Mouse (Mus musculus) layer of hippocampus, adult 8-10 months (tissue): ENCODE measurements around the gene Smyd2. TPM values are rescaled to one million over a fixed set of nuclear protein-coding genes. Genes with fewer than 3 reads are reported as not detected.
A peak's percentile ranks its signal among the peaks of the same experiment; 100 is the strongest.

ENCODE experiments used
- DNase-seq, 2 experiments: peaks; one replicate each; pipeline ENCODE4 v3.0.0; 2022; ENCODE audit warnings: low spot score in 2 of 2
- total RNA-seq, 4 experiments: library from RNA; stranded (reverse); gene quantifications; 2 replicates each; pipeline ENCODE4 v1.2.4; 2022

Smyd2 gene
- total RNA-seq, 4 experiments from 2014 or later = 69.1 to 78.0 (median 73.4) TPM

DNA sequence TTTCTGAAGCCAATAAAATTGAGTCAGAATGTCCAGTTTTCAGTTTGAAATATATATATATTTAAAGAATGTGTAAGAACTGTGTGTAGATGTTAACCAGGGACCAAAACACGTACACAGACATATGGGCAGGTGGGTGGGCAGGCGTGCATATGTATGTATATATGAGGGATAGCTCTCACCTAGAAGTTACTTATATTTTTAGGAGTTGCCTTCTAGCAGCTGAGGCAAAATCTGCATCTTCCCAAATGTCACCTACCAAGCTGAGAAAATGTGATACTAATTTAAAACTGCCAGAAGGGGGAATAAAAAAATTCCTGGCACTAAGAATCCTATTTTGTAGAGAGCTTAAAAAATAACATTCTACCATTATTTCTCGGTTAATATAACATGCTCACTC, 2.4 kb downstream of the Smyd2 start:
- peak in 1 of 2 experiments; percentile 32 for DNase-seq

DNA sequence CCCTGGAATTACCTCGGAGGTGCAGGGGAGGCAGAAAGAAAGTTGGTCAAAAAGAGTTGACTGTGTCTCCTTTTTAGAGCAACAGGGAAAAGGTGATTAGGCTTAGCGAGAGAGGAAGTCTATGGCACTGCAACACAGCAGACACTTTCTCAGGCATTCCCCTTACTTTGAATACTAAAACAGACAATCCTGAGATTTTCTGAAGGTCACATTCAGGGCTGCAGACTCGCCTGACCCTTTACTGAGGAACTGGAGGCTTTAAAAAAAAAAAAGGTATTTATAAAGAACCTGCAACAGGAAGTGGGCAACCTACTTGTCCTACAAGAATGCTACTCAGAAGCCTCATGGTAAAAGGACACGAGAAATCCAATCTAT, 5.0 kb downstream of the Smyd2 start:
- DNase-seq = no peak

DNA sequence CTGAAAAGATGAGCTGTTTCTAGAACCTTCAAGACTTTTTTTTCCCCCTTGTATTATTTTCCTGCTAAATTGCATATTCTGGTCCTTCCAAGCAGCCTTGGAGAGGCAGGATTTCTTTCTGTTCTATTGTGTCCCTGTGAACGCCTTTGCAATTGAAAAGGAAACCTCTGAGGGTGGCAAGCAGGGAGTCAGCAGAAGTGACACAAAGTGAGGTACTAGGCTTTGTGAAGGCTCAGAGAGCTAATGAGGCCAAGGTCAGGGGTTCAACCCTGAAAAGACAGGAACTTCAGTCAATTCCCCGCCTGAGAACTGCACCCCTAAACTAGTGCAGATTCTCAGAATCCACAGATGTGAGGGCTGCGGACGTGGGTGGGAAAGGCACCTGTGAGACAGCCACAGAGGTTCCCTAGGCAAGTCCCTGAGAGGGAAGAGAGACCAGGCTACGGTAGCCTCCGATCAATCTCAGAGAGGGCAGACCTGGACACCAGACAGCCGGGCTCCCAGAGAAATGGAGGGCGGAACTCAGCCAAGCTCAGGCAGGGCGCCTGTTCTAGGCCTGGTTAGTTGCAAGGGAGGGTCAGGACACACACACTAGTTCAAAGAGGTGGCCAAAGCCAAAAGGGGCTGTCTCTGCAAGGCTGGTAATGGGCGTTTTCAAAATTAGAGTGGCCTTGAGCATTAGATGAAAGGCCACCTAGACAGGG, 5.6 kb downstream of the Smyd2 start:
- DNase-seq = no peak

DNA sequence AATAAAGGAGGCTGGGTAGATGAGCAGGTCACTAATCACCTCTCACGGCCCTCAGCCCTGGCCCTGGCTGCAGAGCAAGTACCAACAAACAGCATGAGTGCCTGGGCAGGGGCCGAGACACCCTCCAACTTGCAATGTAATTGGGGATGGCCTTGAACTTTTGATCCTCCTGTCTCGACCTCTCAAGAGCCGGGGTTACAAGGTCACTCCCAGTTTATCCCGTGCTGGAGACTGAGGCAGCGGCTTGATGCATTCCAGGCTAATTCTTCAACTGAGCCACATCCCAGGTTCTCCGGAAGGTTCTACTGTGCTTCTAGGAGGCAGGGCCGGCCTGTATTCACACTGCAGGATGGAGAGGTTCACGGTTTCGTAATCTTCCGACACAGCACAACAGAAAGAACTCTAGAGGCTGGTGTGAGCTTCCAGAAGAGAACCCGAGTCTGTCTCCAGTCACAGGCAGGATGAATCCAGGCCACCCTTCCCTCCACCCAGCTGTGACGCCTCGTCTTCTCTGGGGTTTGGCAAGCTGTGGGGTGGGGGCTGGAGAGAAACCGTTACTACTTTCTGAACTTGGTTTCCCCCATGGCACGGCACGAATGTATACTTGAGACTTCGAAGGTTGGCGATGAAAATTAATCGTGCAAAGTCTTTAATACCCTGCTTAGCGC, 8.9 kb downstream of the Smyd2 start:
- no peak for DNase-seq

DNA sequence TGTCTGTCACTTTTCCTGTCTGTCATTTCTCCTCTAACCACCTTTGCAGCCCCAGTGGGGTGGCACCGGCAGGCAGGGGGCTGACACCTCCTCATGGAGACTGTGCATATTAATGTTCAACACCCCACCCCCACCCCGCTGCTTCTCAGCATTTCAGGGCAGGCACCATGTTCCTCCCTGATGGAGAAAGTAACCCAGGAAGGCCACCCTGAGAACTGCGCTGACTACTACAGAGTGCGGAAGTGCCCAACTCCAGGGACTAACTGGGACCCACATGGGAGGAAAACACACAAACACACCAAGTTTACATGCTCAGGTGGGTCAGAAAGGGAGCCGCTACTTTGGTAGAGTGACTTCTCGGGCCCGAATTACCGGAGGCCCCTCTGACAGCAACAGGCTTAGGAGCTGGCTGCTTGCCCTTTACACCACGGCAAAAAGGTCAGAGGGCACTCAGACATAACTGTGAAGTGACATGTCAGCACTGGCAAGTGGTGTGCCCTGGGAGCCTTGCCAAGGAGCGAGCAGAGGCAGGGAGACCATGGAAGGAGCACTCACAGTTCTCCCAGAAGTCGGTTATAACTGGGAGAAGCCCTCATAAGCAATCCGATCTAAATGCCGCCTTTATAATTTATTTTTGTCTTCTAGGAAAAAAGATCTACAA, 11.3 kb downstream of the Smyd2 start:
- DNase-seq = no peak

DNA sequence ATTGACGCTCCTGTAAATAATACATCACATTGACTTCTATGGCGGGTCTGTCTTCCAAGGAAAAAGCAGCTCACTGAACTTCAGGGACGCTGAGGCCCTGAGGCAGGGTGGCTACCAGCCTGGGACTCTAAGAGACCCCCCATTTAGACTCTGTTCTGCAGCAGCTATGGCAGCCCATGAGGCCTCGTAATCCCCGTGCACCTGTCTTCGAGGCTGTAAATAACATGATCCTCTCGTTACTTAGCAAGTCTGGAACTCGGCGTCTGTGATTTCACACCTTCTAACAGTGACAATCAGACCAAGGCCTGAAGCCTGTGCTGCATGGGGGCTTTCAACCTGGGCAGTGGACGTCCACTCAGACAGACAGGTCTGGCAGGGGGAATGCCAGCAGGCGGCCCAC, 19.0 kb downstream of the Smyd2 start:
- DNase-seq = no peak

DNA sequence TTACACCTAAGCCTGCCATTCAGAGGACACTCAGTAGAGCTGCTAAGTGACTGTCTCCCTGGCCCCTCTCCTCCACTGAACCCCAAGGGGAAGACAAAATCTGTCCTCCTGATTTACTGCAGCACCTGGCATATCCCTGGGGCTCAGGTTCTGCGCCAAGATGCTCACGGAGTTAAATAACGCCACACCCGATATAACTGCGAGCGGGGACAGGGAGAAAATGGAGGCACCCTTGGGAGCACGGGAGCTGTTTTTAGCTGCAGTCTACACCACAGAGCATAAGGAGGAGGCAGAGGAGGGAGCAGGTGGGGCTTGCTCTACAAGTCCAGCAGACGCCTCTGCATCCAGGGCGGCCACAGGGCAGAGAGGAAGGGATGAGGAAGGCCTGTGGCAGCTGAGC, 19.8 kb downstream of the Smyd2 start:
- DNase-seq = no peak

DNA sequence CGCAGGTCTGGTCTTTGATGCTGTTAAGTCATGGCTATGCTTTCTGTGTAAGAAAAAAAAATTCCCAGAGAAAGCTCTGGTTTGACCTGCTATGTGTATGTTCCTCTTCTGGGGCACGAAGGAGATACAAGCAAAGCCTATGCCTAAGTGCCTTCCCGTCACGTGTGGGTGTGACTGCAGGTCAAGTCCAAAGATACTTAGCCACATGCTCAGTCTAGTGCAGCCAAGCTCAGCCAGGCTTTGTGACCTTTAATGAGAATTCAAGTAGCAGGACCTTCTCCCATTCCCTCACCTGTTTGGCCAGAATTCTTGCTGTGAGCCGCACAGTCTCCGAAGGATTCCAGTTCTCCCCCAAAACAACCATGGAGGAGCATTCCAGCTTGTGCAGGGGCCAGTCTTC, 22.6 kb downstream of the Smyd2 start:
- DNase-seq = no peak

DNA sequence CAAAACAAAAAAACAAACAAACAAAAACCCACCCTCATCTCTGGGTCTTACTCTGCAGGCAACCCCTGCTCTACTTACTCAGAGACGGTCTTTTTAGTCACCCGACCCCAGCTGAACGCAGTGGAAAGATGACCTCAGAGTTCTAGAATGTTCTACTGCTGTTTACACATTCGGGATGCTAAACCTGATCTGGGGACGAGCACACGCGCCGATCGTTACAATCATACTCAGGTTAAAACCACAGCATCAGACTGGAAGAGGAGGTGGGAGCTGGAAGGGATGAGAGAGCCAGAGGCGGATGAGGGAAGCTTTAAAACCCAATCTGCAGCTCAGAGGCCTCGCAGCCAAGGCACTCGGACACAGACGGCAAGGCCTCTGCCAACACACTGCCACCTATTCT, 23.5 kb downstream of the Smyd2 start:
- no peak for DNase-seq

DNA sequence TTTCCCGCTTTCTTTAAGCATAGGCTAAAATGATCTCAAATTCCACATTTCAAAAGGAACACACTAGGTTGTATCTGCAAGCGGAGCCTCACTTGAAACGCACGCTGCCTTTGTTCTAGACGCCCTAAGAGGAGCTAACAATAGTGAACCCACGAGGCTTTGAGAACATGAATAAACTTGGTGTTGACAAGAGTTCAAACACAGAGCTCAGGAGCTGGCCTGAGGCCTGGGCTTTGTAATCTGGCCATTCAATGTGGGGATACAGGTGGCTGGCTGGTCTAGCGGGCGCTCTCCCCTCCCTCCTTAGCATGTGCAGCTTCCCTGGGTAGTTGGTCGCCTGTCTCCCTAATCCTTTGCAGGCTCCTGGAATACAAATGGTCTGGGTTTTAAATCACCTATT, 24.3 kb downstream of the Smyd2 start:
- DNase-seq = no peak

DNA sequence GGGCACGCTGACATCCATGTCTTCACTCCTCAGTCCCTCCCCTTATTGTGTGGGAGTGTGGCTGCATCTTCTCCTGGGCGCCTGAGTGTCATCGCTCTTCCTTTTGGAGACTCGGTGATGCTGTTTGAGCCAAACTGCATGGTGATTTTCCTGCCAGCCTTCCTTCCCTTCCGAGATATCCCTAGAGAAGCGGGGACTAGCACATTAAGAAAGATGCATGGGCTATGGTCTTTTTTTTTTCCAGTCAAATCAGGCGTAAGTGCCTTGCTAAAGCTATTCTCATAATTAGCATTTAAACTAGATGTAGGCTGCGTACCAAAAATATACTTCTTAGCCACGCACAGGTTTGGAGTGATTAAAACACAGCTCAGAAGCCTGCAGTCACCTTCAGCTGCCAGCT, 28.0 kb downstream of the Smyd2 start:
- DNase-seq = no peak

DNA sequence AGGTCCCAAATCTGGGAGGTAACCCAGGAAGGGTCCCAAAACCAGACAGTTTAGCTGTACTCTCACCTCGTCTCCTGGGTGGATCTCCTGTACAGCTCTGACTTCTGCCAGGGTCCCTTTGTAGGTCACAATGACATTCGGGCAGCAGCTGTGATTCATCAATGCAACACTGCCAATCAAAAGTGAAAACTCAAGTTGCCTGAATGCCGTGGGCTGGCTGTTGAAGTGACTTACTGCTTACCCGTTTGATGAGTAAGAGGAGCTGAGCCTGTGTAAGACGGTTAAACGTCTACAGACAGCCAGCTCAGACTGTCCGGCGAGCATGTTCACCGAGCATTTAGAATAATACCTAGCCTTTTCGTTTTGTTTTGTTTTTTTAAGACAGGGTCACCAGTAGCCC, 33.4 kb downstream of the Smyd2 start:
- DNase-seq = no peak

DNA sequence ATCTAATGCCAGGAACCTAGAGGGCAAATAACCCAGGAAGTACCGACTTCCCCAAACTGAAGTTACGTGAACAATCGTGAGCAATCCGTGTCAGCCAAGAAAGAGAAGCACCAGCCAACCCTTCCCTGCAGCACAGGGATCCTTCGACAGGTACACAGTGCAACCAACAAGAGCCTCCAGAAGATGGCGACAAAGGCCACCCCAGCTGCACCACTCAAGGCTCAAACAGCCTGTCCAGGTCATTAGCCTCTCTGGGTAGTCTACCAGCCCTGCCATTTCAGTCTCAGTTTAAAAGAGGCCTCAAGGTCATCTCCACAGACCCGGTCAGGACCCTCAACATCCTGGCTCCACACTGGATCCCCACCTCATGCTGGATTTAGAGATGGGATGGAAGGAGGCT, 34.6 kb downstream of the Smyd2 start:
- DNase-seq = peak in 1 of 2 experiments; percentile 60

DNA sequence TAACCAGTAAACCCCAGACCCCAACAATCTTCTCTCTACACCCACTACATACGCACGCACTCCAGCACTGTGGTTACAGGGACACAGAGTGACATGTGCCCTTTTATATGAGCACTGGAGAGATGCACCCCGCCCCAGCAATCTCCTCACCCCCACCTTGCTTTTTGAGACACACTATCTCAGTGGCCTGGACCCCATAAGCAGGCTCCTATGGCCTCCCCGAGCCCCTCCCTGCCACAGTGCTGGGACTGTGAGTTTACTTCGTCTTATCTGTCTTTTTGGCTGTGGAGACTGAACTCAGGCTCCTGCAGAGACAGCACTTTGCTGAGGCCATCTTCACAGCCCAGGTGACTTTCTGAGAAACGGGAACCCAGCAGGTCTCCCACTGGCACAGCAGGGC, 36.2 kb downstream of the Smyd2 start:
- DNase-seq = no peak

DNA sequence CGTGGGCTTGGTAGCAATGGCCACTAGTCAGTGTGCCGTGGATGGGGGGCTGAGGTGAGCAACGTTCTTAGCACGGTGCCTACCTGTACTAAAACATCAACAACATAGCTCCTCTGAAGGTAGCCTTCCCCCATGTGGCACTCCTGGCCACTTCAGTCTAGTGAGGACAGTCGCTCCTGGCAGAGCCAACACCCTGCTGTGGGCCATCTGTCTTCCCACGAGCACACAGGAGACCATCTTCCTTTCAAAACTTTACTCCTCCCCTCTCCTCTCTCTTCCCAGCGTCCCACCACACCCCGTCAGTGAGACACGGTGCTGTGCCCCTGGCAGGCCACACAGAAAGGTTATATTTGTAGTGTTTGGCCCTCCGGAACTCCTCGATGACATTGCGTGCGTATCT, 37.2 kb downstream of the Smyd2 start:
- no peak for DNase-seq

DNA sequence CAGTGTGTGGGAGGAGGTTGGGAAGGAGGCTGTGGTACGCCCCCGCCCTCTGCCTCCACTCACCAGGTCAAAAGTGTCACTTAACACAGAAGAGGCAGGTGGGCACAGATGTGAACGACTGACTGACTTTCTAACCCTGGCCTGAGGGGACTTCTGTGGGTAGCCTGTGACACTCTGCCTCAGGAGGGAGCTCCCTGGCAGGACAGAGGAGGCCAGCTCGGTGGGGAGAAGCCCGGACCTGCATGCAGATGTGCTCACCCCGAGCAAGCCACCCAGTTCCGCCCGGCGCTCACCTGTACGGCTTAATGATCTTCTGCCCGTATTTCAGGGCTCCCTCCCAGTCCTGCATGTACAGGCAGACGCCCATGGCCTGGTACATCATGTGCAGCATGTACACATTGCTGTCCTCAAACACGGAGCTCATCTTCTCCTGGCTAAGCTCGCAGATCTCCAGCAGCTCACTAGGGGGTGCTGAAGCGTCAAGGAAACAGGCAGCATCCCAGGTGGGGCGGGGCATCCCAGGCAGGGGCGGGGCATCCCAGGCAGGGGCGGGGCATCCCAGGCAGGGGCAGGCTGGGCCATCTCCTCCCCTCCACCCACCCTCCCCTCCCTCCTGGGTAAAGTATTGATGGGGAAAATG, 38.5 kb downstream of the Smyd2 start:
- DNase-seq = peak; percentile 44 to 48

DNA sequence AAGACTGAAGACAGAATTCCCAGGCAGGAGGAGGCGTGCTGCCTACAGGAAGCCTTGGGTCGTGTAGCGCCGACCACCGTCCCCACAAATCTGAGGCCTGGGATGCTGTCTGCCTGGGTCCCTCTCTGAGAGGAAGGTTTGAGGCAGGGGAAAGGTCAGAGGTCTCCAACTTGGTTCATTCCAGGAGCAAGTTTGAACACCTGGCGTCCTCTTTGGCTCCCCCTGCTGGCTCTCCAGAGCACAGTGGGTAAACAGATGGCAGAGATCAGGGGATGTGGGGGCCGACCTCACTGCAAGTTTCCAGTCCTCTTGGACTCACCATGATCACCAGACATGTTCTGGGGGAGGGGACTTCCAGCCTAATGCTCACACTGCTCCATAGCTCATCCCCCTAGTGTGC, 39.3 kb downstream of the Smyd2 start:
- DNase-seq = no peak

DNA sequence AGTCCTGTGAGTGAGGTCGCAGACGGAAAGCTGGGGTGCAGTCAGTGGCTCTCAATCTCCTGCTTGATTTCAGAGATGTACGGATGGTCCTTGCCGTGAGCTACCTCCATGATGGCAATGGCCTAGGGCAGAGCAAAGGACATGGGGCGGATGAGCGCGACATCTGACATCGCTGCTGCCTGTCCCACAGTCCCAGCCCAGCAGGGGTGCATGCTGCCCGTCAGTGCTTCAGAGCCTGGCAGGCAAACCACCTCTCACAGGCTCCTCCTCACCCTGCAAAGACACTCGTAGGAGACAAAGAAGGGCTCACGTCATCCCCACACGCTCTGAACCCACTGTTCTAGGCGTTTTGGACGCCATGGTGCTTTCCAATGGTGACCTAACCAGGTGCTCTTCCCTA, 41.4 kb downstream of the Smyd2 start:
- no peak for DNase-seq

DNA sequence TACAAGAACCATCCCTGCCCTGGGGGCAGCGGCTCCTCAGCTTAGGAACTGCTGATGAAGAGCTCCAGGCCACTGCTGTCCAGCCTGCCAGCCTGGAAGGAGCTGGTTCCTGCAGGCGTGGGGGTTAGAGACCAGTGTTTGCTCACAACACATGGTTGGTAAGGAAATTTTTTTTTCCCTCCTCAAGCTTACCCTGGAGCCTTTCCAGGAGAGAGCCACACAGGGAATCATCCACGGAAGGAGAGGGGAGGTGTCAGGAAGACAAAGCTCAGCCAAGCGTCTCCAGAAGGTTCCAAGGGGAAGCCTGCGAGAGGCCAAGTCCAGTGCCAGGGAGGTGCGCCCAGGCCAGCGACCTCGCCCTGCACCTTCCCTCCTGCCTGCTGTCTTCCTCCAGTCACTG, 42.2 kb downstream of the Smyd2 start:
- no peak for DNase-seq

DNA sequence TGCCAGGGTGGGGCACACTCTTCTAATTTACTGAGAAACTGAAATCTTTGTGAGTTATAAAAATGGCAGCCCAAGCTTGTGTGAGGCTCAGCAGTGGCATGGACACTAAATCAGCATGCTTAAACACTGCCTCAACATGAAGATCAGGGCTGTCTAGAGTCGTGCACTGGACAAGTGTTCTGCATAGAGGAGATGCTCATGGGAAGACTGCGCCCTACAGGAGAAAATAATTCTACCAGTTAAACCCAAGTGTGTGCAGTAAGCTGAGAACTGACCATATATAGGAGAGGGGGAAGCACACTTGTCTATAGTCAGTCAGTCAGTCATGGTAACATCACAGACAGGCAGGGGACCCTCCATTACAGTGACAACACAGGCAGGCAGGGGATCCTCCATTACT, 43.0 kb downstream of the Smyd2 start:
- no peak for DNase-seq

DNA sequence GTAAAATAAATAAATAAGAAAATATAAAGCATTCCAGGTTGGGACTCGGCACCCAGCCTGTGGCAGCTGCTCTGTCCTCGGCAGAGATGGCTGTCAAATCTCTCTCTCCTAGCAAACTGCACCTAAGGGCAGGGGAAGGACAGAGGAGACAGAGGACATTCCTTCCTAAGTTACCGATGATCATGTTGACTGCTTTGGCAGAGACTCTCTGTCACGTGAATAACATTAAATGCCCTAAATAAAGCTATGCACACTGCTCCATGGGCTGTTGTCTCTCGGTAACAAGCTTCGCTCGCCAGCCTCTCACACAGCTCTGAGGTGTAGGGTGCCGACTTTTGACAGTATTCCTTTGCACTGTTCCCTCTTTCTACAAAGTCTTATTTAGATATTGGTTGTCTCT, 46.0 kb downstream of the Smyd2 start:
- DNase-seq = no peak

DNA sequence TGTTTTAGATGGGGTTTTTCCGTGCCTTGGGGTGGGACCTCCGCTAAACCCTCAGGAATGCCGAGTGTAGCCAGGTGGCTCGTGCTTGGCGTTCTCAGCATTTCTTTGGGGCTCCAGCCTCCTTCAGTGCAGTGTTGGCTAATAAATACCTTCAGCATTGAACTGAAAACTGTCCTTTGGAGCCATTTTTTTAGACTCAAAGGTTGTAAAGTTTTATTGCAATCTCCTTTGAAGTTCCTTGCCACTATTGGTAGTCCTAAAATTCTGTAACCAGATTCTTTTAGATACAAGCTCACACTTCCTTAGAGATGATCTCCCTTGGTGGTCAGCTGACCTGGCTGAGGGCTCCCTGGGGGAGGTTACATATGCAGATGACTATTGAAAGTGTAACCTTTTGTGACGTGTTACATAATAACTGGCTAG, 46.7 kb downstream of the Smyd2 start:
- DNase-seq = no peak
